In genomic region chr4:46374869-46375368, GRCm38 (mm10) we compare ENCODE assay signal across 7 mouse cellular contexts. TPM values are rescaled to one million over a fixed set of nuclear protein-coding genes. Genes with fewer than 3 reads are reported as not detected.
DNase-seq lines count a peak whose midpoint lies in the region; ATAC-seq and TF ChIP-seq lines count a peak whose summit lies in the region.

No protein-coding gene starts in this region.

- peak; percentile 80; the same call in 1 of the 2 replicates for TF ChIP-seq CTCF in small intestine, adult 2 months (IDR thresholded peaks at IDR 0.05; ENCODE audit: extremely low read depth, insufficient read length, insufficient replicate concordance, low read depth, low read length)

- intact Hi-C loops in left cerebral cortex, postnatal 4 days (cut with DNase I): no loop called here

- peaks cover 19% of the 10 kb centered on the region for H3K27me3 ChIP-seq in embryonic facial prominence, embryonic 10.5 days (replicated peaks; ENCODE audit: low read depth, poor library complexity, severe bottlenecking)
- peaks cover 17% of the 10 kb centered on the region for H3K27me3 ChIP-seq in midbrain, embryonic 12.5 days
- H3K27me3 ChIP-seq in small intestine, adult 2 months (ENCODE audit: control insufficient read depth, insufficient read depth, low read length): peaks cover 9% of the 10 kb centered on the region; the same call in 1 of the 2 replicates

- no peaks in the 10 kb centered on the region for H3K9me3 ChIP-seq in embryonic facial prominence, embryonic 10.5 days
- no peaks in the 10 kb centered on the region for H3K9me3 ChIP-seq in midbrain, embryonic 12.5 days

- no peak overlapping the region for H3K9ac ChIP-seq in midbrain, embryonic 12.5 days (replicated peaks)

- WGBS in embryonic facial prominence, embryonic 10.5 days: 24% methylated on average over 22 of the region's 22 CpGs
- WGBS in midbrain, embryonic 12.5 days: 20% methylated on average over 22 of the region's 22 CpGs
- 17% methylated on average over 22 of the region's 22 CpGs for WGBS in small intestine, adult 2 months

- H3K4me2 ChIP-seq in midbrain, embryonic 12.5 days (replicated peaks): peak overlapping the region; percentile 58

- H3K4me3 ChIP-seq in embryonic facial prominence, embryonic 10.5 days: peak overlapping the region; percentile 54
- peak overlapping the region; percentile 33 for H3K4me3 ChIP-seq in midbrain, embryonic 12.5 days
- H3K4me3 ChIP-seq in small intestine, adult 2 months (ENCODE audit: low read depth, low read length): peak overlapping the region; percentile 58

- H3K4me1 ChIP-seq in embryonic facial prominence, embryonic 10.5 days: peaks cover 17% of the 10 kb centered on the region
- peaks cover 11% of the 10 kb centered on the region for H3K4me1 ChIP-seq in midbrain, embryonic 12.5 days
- H3K4me1 ChIP-seq in small intestine, adult 2 months (ENCODE audit: control insufficient read depth, insufficient read depth, insufficient read length, low read length): peaks cover 3% of the 10 kb centered on the region

- no peak overlapping the region; the same call in 1 of the 2 replicates for H3K27ac ChIP-seq in embryonic facial prominence, embryonic 10.5 days (replicated peaks)
- H3K27ac ChIP-seq in midbrain, embryonic 12.5 days (replicated peaks): no peak overlapping the region
- no peak overlapping the region for H3K27ac ChIP-seq in small intestine, adult 2 months (ENCODE audit: insufficient read depth, low read depth, low read length)

- TF ChIP-seq POLR2A in small intestine, adult 2 months (IDR thresholded peaks at IDR 0.05; ENCODE audit: low read depth, low read length): no peak

- peaks cover 43% of the 10 kb centered on the region for H3K36me3 ChIP-seq in embryonic facial prominence, embryonic 10.5 days (replicated peaks)
- H3K36me3 ChIP-seq in midbrain, embryonic 12.5 days: peaks cover 34% of the 10 kb centered on the region
- peaks cover 16% of the 10 kb centered on the region for H3K36me3 ChIP-seq in small intestine, adult 2 months (ENCODE audit: control insufficient read depth, insufficient read depth, low read length)

- peak; percentile 89 for DNase-seq in adrenal gland, postnatal 10 days
- DNase-seq in embryonic facial prominence, embryonic 10.5 days (ENCODE audit: low spot score): peak; percentile 87
- DNase-seq in heart, adult 11 months: peak; percentile 98
- DNase-seq in kidney, adult 11 months: peak; percentile 87
- DNase-seq in left cerebral cortex, postnatal 4 days: peak; percentile 87

- peak; percentile 63; the same call in 1 of the 2 replicates for ATAC-seq in midbrain, embryonic 12.5 days (ENCODE audit: low FRiP score, low read depth)

RNA-seq across cellular contexts. Expression of gene Trmo, which starts 14.3 kb away (rescaled TPM):
- total RNA-seq in adrenal gland, postnatal 10 days (2021): 1 to 10 TPM; 5.5 to 7.3 TPM
- 12.3 and 12.7 TPM in 2 replicates for polyA plus RNA-seq in embryonic facial prominence, embryonic 10.5 days (2016; fragmentation: Nextera tagmentation; extraction: Ambion mirVana)
- total RNA-seq in left cerebral cortex, postnatal 4 days (2021): 1 to 10 TPM; 3.4 to 6.3 TPM
- polyA plus RNA-seq in midbrain, embryonic 12.5 days (2016; fragmentation: Nextera tagmentation; extraction: Ambion mirVana): 9.4 and 10.0 TPM in 2 replicates
- polyA plus RNA-seq in small intestine, adult 2 months (2012; rRNA removed): 2.0 and 3.1 TPM in 2 replicates

RNA-seq across cellular contexts. Expression of gene Foxe1, which starts 31.5 kb away (rescaled TPM):
- total RNA-seq in adrenal gland, postnatal 10 days (2021): not detected
- 1.7 and 2.3 TPM in 2 replicates for polyA plus RNA-seq in embryonic facial prominence, embryonic 10.5 days (2016; fragmentation: Nextera tagmentation; extraction: Ambion mirVana)
- total RNA-seq in left cerebral cortex, postnatal 4 days (2021): not detected
- polyA plus RNA-seq in midbrain, embryonic 12.5 days (2016; fragmentation: Nextera tagmentation; extraction: Ambion mirVana): not detected in 2 replicates
- 0.04 TPM in 1 of 2 replicates, not detected in the other for polyA plus RNA-seq in small intestine, adult 2 months (2012; rRNA removed)

RNA-seq across cellular contexts. Expression of gene Hemgn, which starts 38.4 kb away (rescaled TPM):
- 1 to 10 TPM; 3.4 to 6.7 TPM for total RNA-seq in adrenal gland, postnatal 10 days (2021)
- 9.9 and 13.6 TPM in 2 replicates for polyA plus RNA-seq in embryonic facial prominence, embryonic 10.5 days (2016; fragmentation: Nextera tagmentation; extraction: Ambion mirVana)
- not detected for total RNA-seq in left cerebral cortex, postnatal 4 days (2021)
- 2.6 and 3.6 TPM in 2 replicates for polyA plus RNA-seq in midbrain, embryonic 12.5 days (2016; fragmentation: Nextera tagmentation; extraction: Ambion mirVana)
- polyA plus RNA-seq in small intestine, adult 2 months (2012; rRNA removed): 0.04 TPM in 1 of 2 replicates, not detected in the other
